Mouse (Mus musculus): ENCODE results near the gene Lcn10. TPM values are rescaled to one million over a fixed set of nuclear protein-coding genes. Genes with fewer than 3 reads are reported as not detected.

Lcn10 gene
- polyA plus RNA-seq (2017; shearing (Covaris generic)): under 1 TPM; 0.14 to 0.21 TPM

GRCm38 (mm10) chr2:25682426-25682825, at the start of gene Lcn10:
TSS of gene Lcn10 (plus strand) at chr2:25682726.

GRCm38 (mm10) chr2:25652902-25653301, 29.6 kb upstream of the Lcn10 start, which contains the start of gene Lcn8:
TSS of gene Lcn8 (plus strand) at chr2:25653120.

GRCm38 (mm10) chr2:25657652-25658051, 24.9 kb upstream of the Lcn10 start, which contains the start of gene Lcn5:
TSS of gene Lcn5 (plus strand) at chr2:25657952.

GRCm38 (mm10) chr2:25676486-25676885, 6.0 kb upstream of the Lcn10 start, which contains the start of gene Lcn6:
TSS of gene Lcn6 (plus strand) at chr2:25676786.

GRCm38 (mm10) chr2:25699743-25700142, 17.2 kb downstream of the Lcn10 start, which contains the start of gene Obp2a:
TSS of gene Obp2a (plus strand) at chr2:25700043.

GRCm38 (mm10) chr2:25706643-25707481, 24.3 kb downstream of the Lcn10 start, which contains the start of gene Bmyc:
TSS of gene Bmyc (plus strand) at chr2:25706739.

Other genes with a start within 250 kb of the Lcn10 start
- gene Clic3, start 225.9 kb upstream of the Lcn10 start, polyA plus RNA-seq (2017; shearing (Covaris generic)): 1 to 10 TPM; 1.1 to 2.4 TPM
- gene Paxx, start 221.6 kb upstream of the Lcn10 start, polyA plus RNA-seq (2017; shearing (Covaris generic)): 100 to 1,000 TPM in 1 of 2 experiments, 10 to 100 TPM in 1; 95.9 to 106 TPM
- gene Ptgds, start 212.7 kb upstream of the Lcn10 start, polyA plus RNA-seq (2017; shearing (Covaris generic)): under 1 TPM in 1 of 2 experiments, not detected in 1; 0.63 TPM
- not detected for gene Lcn12, start 188.8 kb upstream of the Lcn10 start, polyA plus RNA-seq (2017; shearing (Covaris generic))
- 10 to 100 TPM; 64.4 to 86.7 TPM for gene Fbxw5, start 182.0 kb upstream of the Lcn10 start, polyA plus RNA-seq (2017; shearing (Covaris generic))
- gene C8g, start 181.0 kb upstream of the Lcn10 start, polyA plus RNA-seq (2017; shearing (Covaris generic)): 1 to 10 TPM; 5.9 to 6.1 TPM
- gene Traf2, start 135.8 kb upstream of the Lcn10 start, polyA plus RNA-seq (2017; shearing (Covaris generic)): 10 to 100 TPM; 52.5 to 80.6 TPM
- 100 to 1,000 TPM; 327 to 440 TPM for gene Edf1, start 124.9 kb upstream of the Lcn10 start, polyA plus RNA-seq (2017; shearing (Covaris generic))
- 1 to 10 TPM; 1.2 to 1.8 TPM for gene Mamdc4, start 107.9 kb upstream of the Lcn10 start, polyA plus RNA-seq (2017; shearing (Covaris generic))
- 10 to 100 TPM; 51.3 to 89.9 TPM for gene Phpt1, start 107.5 kb upstream of the Lcn10 start, polyA plus RNA-seq (2017; shearing (Covaris generic))
- under 1 TPM; 0.58 to 0.69 TPM for gene Ajm1, start 101.0 kb upstream of the Lcn10 start, polyA plus RNA-seq (2017; shearing (Covaris generic))
- gene Rabl6, start 74.2 kb upstream of the Lcn10 start, polyA plus RNA-seq (2017; shearing (Covaris generic)): 10 to 100 TPM; 30.8 to 31.8 TPM
- not detected for gene Ccdc183, start 65.0 kb upstream of the Lcn10 start, polyA plus RNA-seq (2017; shearing (Covaris generic))
- 1 to 10 TPM; 1.2 to 4.9 TPM for gene Tmem141, start 60.7 kb upstream of the Lcn10 start, polyA plus RNA-seq (2017; shearing (Covaris generic))
- 1 to 10 TPM; 4.7 to 8.3 TPM for gene Fcna, start 54.7 kb upstream of the Lcn10 start, polyA plus RNA-seq (2017; shearing (Covaris generic))
- gene Lcn8, start 29.6 kb upstream of the Lcn10 start, polyA plus RNA-seq (2017; shearing (Covaris generic)): not detected
- not detected for gene Lcn5, start 24.8 kb upstream of the Lcn10 start, polyA plus RNA-seq (2017; shearing (Covaris generic))
- gene Lcn6, start 5.9 kb upstream of the Lcn10 start, polyA plus RNA-seq (2017; shearing (Covaris generic)): under 1 TPM in 1 of 2 experiments, not detected in 1; 0.60 TPM
- not detected for gene Obp2a, start 17.3 kb downstream of the Lcn10 start, polyA plus RNA-seq (2017; shearing (Covaris generic))
- gene Bmyc, start 24.0 kb downstream of the Lcn10 start, polyA plus RNA-seq (2017; shearing (Covaris generic)): 10 to 100 TPM; 57.5 to 58.4 TPM
- gene Obp2b, start 54.3 kb downstream of the Lcn10 start, polyA plus RNA-seq (2017; shearing (Covaris generic)): not detected
- under 1 TPM in 1 of 2 experiments, not detected in 1; 0.34 TPM for gene Lcn3, start 82.8 kb downstream of the Lcn10 start, polyA plus RNA-seq (2017; shearing (Covaris generic))
- gene Lcn11, start 94.3 kb downstream of the Lcn10 start, polyA plus RNA-seq (2017; shearing (Covaris generic)): not detected
- gene Gm13539, start 99.5 kb downstream of the Lcn10 start, polyA plus RNA-seq (2017; shearing (Covaris generic)): not detected
- gene Glt6d1, start 133.1 kb downstream of the Lcn10 start, polyA plus RNA-seq (2017; shearing (Covaris generic)): under 1 TPM in 1 of 2 experiments, not detected in 1; 0.42 TPM
- not detected for gene Lcn9, start 140.4 kb downstream of the Lcn10 start, polyA plus RNA-seq (2017; shearing (Covaris generic))
- gene Sohlh1, start 164.5 kb downstream of the Lcn10 start, polyA plus RNA-seq (2017; shearing (Covaris generic)): not detected
- gene Kcnt1, start 181.0 kb downstream of the Lcn10 start, polyA plus RNA-seq (2017; shearing (Covaris generic)): under 1 TPM in 1 of 2 experiments, not detected in 1; 0.20 TPM